Mouse (Mus musculus) retina, embryonic 14.5 days (tissue): ENCODE results near the gene Zfp119b.
"Not testable (repeated sequence)": the region's sequence is repeated elsewhere in the genome, so short reads cannot be mapped to it uniquely, and the experiment has no call there.

Experiments
- DNase-seq: peaks from one replicate; pipeline ENCODE4 v3.0.0-alpha.2; 2015; ENCODE audit warnings: low spot score

Zfp119b gene

DNA sequence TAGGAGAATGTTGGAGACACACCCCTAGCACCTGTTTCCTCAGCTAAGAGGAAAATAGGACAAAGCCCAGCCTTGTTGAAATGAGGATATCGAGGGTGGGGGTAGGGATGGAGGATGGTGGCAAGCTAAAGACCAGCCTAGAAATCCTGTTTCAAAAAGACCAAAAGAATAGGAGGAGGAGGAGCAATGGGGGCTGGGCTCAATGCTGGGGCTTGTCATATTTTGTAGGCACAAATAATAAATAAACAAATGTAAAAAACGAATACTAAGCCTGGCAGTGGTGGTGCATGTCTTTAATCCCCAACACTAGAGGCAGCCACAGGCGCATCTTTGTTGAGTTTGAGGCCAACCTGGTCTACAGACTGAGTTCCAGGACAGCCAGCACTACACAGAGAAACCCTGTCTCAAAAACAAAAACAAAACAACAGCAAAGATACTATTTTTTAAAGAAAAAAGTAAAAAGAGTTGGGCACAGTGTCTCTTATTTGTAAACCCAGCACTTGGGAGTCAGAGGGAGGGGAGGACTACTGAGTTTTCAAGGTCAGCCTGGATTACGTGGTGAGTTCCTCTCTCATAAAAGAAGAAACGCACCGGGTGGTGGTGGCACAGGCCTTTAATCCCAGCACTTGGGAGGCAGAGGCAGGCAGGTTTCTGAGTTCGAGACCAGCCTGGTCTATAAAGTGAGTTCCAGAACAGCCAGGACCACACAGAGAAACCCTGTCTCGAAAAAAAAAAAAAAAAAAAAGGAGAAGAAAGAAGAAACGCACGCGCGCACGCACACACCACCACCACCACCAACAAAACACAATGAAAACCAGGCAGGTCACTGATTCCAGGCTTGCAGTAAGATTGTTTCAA is 8.7 kb upstream of the Zfp119b start:
- no peak for DNase-seq

DNA sequence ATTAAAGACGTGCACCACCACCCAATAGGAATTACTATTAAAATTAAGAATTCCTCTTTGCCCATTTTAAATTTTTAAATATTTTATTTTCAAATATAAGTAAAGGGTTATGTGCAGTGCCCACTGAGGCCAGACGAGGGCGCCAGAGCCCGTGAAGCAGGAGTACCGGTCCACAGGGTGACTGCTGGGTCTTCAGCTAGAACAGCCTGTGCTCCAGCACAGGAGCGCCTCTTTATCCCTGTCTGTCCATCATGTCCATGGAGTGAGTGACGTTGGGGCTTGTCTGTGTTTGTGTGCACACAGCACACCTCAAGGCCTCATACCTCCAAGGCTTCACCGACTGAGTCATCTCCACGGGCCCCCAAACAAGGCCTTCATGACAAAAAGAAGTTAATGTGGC is 7.9 kb upstream of the Zfp119b start:
- peak; percentile 84 for DNase-seq

DNA sequence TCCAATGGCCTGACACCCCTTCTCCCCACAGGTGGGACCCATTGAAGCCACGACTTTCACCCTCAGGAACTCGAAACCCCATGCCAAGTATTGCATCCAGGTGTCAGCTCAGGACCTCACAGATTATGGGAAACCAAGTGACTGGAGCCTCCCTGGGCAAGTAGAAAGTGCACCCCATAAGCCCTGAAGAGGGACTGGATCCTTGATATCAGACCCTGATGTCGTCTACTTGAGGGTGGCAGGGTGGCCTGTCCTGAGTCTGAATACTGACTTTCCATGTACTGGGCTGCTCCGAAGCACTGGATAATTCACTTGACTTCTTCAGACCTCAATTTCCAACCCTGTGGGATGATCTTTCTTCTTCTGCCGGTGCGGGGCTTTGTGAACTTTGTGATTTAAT is 7.3 kb upstream of the Zfp119b start:
- no peak for DNase-seq

DNA sequence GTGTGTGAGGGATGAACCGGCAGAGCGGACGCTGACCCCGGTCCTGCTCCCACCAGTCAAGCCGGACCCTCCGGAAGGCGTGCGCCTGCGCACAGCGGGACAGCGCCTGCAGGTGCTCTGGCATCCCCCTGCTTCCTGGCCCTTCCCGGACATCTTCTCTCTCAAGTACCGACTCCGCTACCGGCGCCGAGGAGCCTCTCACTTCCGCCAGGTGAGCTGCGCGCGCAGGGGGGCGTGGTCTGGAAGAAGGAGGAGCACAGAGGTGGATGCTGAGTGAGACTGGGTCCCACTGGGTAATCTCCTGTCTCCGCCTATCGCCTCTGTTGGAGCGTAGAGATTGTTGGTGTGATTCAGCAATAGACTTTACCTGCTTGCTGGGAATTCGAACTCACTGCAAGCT is 6.8 kb upstream of the Zfp119b start:
- peak; percentile 66 for DNase-seq

DNA sequence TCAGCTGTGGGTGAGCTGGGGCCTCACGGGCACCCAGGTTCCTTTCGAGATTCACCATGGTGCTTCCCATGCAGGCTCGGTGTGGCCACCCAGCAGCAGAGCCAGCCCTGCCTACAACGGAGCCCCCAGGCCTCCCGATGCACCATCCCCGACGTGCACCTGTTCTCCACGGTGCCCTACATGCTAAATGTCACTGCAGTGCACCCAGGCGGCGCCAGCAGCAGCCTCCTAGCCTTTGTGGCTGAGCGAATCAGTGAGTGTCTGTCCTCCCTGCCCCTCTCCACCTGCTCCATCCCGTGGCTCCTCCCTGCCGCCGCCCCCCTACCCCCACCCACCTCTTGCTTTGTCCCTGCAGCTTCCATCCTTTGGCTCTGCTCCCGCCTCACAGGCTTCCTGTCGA is 4.9 kb upstream of the Zfp119b start:
- DNase-seq: no peak

DNA sequence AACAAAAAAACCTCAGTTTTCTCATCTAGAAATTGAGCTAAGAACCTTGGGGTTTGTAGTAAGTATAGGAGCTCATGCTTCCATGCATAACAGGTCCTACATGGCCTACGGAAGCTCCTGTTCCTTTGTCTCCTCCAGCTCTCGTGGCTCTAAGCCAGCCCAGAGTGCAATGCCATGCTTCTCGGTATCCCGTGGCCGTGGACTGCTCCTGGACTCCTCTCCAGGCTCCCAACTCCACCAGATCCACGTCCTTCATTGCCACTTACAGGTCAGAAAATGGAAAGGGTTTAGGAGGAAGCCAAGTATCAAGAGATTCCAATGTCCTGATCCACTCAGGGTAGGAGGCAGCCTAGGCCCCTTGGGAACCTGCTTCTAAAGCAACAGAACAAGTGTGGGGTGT is 4.5 kb upstream of the Zfp119b start:
- no peak for DNase-seq

DNA sequence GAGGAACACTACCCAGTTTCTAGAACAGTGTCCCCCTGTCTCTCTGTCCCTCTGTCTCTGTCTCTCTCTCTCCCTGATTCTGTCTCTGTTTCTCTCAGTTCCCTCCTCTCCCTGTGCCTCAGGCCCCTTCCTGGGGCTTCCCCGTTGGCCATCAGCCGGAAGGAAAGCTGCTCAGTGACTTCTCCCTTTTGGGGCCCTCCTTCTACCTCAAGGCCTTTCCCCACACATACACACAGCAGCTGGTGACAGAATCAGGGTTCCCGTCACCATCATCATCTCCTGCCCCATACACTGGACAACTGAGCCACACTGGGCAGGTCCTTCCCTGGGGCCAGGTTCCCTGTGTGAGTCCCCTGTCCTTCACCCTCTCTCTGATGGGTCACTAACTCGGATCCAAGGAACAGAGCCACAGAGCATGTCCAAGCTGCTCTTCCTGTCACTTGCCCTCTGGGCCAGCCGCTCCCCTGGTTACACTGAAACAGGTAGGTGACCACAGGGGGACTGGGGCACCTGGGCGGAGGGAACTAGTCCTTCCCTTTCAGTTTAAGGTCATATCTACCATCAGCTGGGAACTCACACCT is 3.2 kb upstream of the Zfp119b start, which contains the start of gene Ebi3:
Ebi3 (plus strand) TSS at position 194 of the 581 bp plus-strand sequence.
- no peak for DNase-seq

DNA sequence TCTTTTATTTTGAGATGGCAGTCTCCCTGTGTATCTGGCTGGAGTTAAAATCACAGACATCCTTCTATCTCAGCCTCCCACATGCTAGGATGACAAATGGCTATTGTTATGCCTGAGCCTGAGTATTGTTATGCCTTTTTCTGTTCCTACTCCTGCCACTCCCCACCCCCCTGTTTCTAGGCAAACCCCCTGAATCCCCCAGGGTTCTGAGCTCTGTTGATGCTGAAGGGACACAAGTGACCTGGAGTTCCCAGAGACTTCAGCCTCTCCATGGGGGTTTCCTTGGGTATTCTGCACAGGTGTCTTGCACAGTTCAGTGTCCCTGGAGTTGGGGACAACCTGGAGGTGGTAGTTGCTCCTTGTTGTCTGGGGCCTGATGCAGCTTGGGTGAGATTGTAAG is 2.7 kb upstream of the Zfp119b start:
- DNase-seq: no peak

DNA sequence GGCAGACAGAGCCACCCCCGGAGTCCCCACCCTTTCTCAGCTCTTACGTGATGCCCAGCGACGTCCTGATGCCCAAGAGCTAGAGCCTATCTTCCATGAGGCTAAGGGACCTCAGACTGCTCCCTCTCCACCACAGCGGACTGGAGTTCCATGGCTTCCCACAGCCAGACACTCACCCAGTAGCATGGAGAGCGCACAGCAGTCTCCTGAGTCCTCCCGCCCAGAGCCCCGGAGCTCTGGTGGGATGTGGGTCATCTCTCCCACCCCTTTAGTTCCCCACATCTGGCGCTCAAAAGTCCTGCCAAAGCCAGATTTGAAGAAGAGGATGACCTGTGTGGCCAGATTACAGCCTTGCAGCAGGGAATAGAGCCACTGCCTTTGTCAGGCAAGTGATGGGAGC is 1.3 kb upstream of the Zfp119b start:
- DNase-seq: no peak

DNA sequence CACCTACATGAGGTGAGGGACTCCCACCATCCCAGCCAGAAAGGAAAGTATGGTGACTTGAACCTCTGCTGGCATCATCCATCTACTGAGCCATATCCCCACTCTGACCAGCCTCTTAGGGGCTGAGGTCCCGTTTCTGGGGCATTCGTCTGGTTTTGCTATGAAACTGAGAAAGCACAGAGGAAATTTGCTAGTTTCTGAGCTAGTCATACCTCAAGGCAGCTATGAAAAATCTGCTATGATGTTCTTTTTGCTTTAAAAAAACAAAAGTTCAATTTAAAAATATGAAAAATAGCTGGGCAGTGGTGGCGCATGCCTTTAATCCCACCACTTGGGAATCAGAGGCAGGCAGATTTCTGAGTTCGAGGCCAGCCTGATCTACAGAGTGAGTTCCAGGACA is 653 bp downstream of the Zfp119b start:
- no peak for DNase-seq

DNA sequence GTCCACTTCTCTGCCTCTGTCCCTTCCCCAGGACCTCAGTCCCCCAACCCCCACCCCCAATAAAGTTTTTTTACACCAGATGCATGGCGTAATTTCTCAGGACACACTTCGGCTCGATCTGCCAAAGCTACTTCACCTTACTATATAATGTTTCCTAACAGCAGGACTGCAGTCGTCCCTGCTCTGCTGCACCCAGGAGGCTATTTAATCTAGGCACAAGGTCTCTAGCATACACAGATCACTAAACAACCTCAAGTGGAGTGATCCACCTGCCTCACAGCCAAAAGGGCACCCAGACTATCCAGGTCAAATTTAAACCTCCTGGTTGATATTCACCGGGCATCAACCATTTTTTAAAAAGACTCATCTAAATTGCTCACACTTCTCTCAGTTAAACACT is 3.6 kb downstream of the Zfp119b start:
- no peak for DNase-seq

DNA sequence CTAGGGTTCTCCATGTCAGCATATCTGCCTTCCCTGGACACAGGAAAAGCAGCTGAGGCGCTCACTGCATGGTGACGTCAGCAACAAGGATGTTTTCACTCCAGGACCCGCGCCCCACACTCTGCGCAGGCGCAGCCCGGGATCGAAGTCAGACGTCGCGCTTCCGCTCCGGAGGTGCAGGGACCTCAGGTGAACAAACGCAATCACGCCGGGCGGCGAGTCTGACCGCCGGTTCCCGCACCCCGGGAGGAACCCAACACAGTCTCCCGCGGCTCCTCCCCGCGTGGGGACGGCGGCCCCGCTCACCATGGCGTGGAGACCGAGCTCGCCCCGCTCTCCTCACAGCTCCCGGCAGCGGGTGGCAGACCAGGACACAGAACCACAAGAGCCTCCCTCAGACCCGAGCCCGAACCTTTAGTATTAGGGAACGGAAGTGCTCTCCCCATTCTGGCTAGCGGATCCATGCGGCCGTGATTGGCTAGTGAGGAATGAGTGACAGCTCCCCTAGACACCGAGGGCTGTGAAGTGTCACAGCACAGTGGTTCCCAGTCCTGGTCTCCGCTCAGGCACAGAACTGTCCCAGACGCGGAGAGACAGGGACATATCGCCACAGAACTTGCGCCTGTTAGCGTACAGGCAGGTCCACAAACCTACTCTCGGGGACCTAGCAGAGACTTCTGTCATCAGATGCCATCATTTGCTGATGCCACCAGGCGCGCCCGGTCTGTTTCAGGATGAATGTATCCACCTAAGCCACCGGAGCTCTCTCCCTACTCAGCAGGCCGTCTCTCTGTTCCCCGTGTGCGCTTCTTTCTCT is 4.2 kb downstream of the Zfp119b start:
- DNase-seq: peak; percentile 81

DNA sequence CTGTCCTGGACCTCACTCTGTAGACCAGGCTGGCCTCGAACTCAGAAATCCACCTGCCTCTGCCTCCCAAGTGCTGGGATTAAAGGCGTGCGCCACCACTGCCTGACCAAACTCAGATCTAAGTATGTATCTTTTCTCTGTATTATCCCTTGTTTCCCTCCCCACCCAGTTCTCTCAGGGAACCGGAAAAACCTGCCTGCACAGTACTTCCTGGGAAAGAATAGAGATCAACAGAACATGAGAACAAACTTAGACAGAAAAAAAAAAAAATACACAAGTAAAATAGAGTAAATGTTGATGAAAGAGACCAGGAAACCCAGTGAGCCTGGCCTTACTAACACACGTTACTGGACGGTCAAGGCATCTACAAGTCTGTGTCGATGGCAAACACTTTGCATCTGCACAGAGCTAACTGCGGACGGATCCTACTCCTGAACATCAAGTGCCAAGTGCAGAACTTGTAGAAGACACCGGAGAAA is 4.9 kb downstream of the Zfp119b start:
- DNase-seq: not testable (repeated sequence)

DNA sequence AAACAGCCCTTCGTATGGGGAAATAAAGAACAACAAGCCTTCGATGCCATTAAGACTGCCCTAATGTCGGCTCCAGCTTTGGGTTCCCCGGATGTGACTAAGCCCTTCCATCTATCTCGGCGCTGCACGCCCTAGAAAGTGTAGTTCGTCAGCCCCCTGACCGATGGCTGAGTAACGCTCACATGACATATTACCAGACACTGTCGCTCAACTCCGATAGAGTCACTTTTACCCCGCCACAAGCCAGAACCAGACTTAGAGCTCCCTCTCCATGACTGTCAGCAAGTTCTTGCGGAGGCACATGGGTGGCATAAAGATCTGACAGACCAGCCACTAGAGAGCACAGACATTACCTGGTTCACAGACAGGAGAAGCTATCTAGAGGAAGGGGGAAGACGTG is 16.1 kb downstream of the Zfp119b start:
- no peak for DNase-seq

DNA sequence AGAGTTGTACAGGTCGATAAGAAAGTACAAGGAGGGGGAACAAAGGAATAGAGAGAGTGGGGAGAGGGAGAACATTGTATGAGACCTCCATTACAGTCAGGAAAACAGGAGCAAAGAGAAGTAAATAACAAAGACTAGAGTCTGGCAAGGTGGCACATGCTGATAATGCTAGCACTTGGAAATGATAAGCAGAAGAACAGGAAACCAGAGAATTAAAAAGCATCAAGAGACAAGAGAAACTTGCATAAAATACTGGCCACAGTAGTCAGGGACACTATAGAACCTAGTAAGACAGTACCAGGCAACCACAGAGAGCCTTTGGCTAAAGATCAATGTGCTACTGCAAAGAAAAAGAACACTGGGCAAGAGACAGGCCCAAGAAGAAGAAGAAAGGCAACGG is 16.7 kb downstream of the Zfp119b start:
- no peak for DNase-seq

DNA sequence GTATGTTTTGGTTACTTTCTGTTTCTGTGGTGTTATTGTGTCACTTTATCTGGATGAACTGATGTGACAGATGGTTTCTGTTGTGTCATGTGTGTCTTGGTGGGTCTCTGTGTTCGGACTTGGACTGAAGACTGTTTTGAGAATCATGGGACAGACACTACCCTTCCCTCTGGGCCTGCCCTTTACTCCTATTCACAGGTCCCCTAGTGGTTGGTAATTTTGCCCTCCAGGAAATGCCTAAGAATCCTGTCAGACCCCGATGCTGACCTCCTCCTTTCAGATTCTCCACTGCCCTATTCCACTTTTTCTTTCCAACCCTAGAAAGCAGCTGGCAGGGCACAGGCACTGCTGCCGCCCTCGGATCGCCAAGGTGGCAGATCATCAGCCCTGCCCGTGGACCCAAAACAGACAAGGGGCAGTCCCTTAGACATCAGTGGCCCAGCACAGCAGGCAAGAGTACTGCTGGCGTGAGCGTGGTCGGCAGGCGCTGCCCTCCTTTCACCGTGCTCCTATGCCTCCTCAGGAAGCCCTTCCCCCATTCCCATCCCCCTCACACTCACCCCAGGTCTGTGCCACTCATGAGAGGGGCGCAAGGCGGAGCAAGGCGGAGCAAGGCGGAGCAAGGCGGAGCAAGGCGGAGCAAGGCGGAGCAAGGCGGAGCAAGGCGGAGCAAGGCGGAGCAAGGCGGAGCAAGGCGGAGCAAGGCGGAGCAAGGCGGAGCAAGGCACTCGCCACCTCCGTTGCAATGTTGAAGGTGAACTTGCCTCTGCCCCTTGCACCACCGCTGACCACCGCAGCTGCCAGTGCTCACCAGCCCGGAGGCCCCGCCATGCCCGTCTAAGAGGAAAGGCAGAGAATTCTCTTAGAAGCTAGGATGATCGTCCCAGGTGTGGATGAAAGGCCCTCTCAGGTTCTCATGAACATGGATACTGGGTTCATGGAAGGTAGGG is 17.5 kb downstream of the Zfp119b start:
- peak; percentile 83 for DNase-seq

DNA sequence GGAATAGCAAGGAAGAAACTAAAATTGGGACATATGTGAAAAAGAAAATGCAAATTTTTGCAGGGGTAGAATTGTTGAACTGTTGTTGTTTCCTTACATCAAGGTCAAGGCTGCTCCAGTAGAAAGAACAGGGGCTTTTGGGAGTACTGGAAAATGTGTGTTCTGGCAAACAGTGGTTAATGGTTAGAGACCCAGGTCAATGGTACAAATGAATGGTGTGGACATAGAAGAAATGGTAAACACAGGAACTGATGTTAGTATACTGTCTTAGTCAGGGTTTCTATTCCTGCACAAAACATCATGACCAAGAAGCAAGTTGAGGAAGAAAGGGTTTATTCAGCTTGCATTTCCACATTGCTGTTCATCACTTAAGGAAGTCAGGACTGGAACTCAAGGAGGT is 42.6 kb downstream of the Zfp119b start:
- DNase-seq: no peak

DNA sequence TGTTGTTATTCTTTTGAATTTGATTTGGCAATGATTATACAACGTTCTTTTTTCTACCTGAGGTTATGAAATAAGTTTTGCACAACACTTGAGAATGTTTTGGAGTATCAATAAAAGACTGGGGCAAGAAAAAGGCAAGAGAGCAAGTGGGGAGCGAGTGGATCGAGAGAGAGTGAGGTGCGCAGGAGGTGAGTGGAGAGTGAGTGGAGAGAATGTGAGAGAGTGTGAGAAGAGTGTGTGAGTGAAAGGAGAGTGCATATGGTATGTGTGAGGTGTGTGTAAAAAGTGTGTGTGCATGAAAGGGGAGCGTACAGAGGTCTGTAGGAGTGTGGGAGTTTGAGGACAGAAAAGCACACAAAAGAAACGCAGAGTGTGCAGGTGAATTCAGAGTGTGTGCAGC is 45.2 kb downstream of the Zfp119b start:
- no peak for DNase-seq

DNA sequence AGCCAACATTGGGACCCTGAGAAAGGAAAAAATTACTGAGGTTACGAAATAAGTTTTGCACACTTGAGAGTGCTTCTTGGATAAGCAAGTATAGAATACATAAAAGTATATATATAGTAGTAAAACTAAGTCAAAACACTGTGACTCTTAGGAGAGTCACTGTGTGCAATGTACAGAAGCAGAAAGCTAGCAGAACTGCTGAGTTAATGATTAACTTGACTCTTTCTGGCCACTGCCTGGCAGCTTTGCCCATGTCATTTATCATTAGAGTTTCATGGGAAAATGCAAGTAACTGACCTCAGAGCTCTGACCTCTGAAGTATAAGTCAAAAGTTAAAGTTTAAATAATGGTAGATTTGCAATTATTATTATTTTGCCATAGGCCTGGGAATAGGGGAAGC is 45.6 kb downstream of the Zfp119b start:
- no peak for DNase-seq

DNA sequence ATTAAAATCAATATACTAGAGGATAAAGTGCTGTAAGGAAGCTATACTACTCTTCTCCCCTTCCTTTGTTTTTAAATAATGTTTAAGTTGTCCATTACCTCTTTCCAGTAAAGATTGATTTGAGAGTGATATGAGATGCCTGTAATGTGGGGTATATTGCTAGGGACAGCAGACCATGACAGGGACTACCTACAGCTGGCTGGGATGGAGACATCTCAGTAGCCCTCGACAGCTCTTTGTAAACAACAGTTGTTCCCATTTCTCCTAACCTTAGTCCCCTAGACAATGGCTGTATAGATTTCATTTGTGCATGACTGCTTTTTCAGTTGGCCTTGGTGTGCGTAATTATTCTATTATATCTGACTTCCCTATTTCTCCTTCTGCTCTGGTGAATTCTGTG is 46.2 kb downstream of the Zfp119b start:
- peak; percentile 27 for DNase-seq

DNA sequence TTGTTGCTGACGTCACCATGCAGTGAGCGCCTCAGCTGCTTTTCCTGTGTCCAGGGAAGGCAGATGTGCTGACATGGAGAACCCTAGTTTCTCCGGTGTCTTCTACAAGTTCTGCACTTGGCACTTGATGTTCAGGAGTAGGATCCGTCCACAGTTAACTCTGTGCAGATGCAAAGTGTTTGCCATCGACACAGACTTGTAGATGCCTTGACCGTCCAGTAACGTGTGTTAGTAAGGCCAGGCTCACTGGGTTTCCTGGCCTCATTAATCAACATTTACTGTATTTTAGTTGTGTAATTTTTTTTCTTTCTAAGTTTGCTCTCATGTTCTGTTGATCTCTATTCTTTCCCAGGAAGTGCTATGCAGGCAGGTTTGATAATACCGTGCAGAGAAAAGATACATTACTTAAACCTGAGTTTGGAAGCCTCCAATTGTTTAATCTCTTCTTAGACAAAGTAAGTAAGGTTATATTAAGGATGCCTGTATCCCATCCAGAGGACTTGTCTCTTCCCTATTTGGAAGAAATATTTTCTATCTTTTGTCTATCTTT is 56.8 kb downstream of the Zfp119b start:
- DNase-seq: peak; percentile 15
